Mouse (Mus musculus) CH12.LX (cell line): ENCODE results near the gene Sik3. TPM values are rescaled to one million over a fixed set of nuclear protein-coding genes. Genes with fewer than 3 reads are reported as not detected.

ENCODE experiments used
- DNase-seq: peaks from one replicate; pipeline ENCODE4 v3.0.0-alpha.2; 2013; ENCODE audit errors: extremely low read depth
- H3K27ac ChIP-seq: 2 replicates; pipeline ENCODE4 v1.5.1; 2012; ENCODE audit warnings: low read depth, mild to moderate bottlenecking, control low read depth, moderate library complexity; ENCODE audit not compliant: insufficient read depth
- H3K27me3 ChIP-seq: replicated peaks from 2 replicates; pipeline ENCODE3; 2012; ENCODE audit warnings: inconsistent platforms
- H3K36me3 ChIP-seq, 2 experiments: replicated peaks in 1 of 2; 2 replicates each; pipeline versions ENCODE3 to v1.6.1; 2012; ENCODE audit warnings: inconsistent platforms in 1 of 2, low read length in 1 of 2, mild to moderate bottlenecking in 1 of 2, mixed read lengths in 1 of 2, moderate library complexity in 1 of 2; ENCODE audit not compliant: control insufficient read depth in 1 of 2, insufficient read depth in 1 of 2
- H3K4me1 ChIP-seq, 2 experiments: 2 replicates each; pipeline ENCODE4 v1.6.1; 2012; ENCODE audit warnings: inconsistent platforms in 1 of 2, moderate library complexity in 1 of 2; ENCODE audit not compliant: insufficient read depth in 2 of 2, control insufficient read depth in 1 of 2
- H3K4me2 ChIP-seq: 2 replicates; pipeline ENCODE4 v1.6.1; 2012; ENCODE audit warnings: low read depth, mild to moderate bottlenecking, control low read depth; ENCODE audit not compliant: poor library complexity, insufficient read depth, severe bottlenecking
- H3K4me3 ChIP-seq, 3 experiments: fragments of 150-350 bp in 1 of 3; sonication (generic) in 1 of 3; replicated peaks in 1 of 3; 2 replicates each; pipeline versions ENCODE3 to v1.5.1; 2011 to 2012; ENCODE audit warnings: low read depth in 2 of 3, low read length in 2 of 3, mild to moderate bottlenecking in 2 of 3, moderate library complexity in 2 of 3, control low read depth in 1 of 3, improper control_type of control experiment in 1 of 3, inconsistent platforms in 1 of 3, mixed read lengths in 1 of 3; ENCODE audit not compliant: poor library complexity in 1 of 3
- H3K79me2 ChIP-seq: replicated peaks from 2 replicates; pipeline ENCODE4 v1.6.1; 2012; ENCODE audit warnings: mild to moderate bottlenecking, moderate library complexity; ENCODE audit not compliant: control insufficient read depth, poor library complexity, insufficient read depth, severe bottlenecking; ENCODE audit errors: extremely low read depth
- H3K9ac ChIP-seq: 2 replicates; pipeline ENCODE4 v1.6.1; 2012; ENCODE audit warnings: low read depth, mild to moderate bottlenecking, control low read depth, moderate library complexity; ENCODE audit not compliant: insufficient read depth
- H3K9me3 ChIP-seq: replicated peaks from 2 replicates; pipeline ENCODE3; 2012; ENCODE audit warnings: low read length, inconsistent platforms, mixed read lengths
- BHLHE40 ChIP-seq: IDR thresholded peaks from 2 replicates; pipeline ENCODE4 v1.6.1; 2011; ENCODE audit warnings: mild to moderate bottlenecking, low read depth, low read length, improper control_type of control experiment
- CHD2 ChIP-seq: IDR thresholded peaks from 2 replicates; pipeline ENCODE4 v1.6.1; 2011; ENCODE audit warnings: low read length, improper control_type of control experiment
- CTCF ChIP-seq, 2 experiments: IDR thresholded peaks in 1 of 2; conservative IDR thresholded peaks in 1 of 2; 2 replicates each; pipeline ENCODE4 v1.5.1; 2011 to 2012; ENCODE audit warnings: low read depth in 2 of 2, low read length in 2 of 2, improper control_type of control experiment in 1 of 2, inconsistent platforms in 1 of 2, mild to moderate bottlenecking in 1 of 2, moderate library complexity in 1 of 2
- EP300 ChIP-seq: IDR thresholded peaks from 2 replicates; pipeline ENCODE4 v1.6.1; 2011; ENCODE audit warnings: low read length, improper control_type of control experiment
- ETS1 ChIP-seq: conservative IDR thresholded peaks from 2 replicates; pipeline ENCODE4 v1.6.1; 2012; ENCODE audit warnings: low read depth, mild to moderate bottlenecking, inconsistent platforms, low read length, improper control_type of control experiment, moderate library complexity
- JUND ChIP-seq: conservative IDR thresholded peaks from 2 replicates; pipeline ENCODE4 v1.6.1; 2011; ENCODE audit warnings: low read depth, low read length, improper control_type of control experiment
- KAT2A ChIP-seq: IDR thresholded peaks from 2 replicates; pipeline ENCODE4 v1.6.1; 2012; ENCODE audit warnings: low read length, improper control_type of control experiment, inconsistent platforms; ENCODE audit not compliant: insufficient replicate concordance
- MAZ ChIP-seq: IDR thresholded peaks from 2 replicates; pipeline ENCODE4 v1.6.1; 2012; ENCODE audit warnings: low read depth, mild to moderate bottlenecking, inconsistent platforms, low read length, improper control_type of control experiment, moderate library complexity
- MEF2A ChIP-seq: IDR thresholded peaks from 2 replicates; pipeline ENCODE4 v1.6.1; 2014; ENCODE audit warnings: low read depth, mild to moderate bottlenecking, inconsistent platforms, low read length, improper control_type of control experiment, borderline replicate concordance
- MYC ChIP-seq: IDR thresholded peaks from 2 replicates; pipeline ENCODE4 v1.6.1; 2011; ENCODE audit warnings: low read depth, mild to moderate bottlenecking, improper control_type of control experiment, low read length
- NELFE ChIP-seq: IDR thresholded peaks from 2 replicates; pipeline ENCODE4 v1.6.1; 2011; ENCODE audit warnings: low read depth, low read length, improper control_type of control experiment
- POLR2A ChIP-seq: IDR thresholded peaks from 2 replicates; pipeline ENCODE4 v1.6.1; 2011; ENCODE audit warnings: low read depth, mild to moderate bottlenecking, improper control_type of control experiment, low read length
- RAD21 ChIP-seq: IDR thresholded peaks from 2 replicates; pipeline ENCODE4 v1.6.1; 2011; ENCODE audit warnings: low read depth, mild to moderate bottlenecking, low read length, improper control_type of control experiment, moderate library complexity
- SIN3A ChIP-seq: IDR thresholded peaks from 2 replicates; pipeline ENCODE4 v1.6.1; 2012; ENCODE audit warnings: low read length, improper control_type of control experiment, inconsistent platforms
- SMC3 ChIP-seq: IDR thresholded peaks from 2 replicates; pipeline ENCODE4 v1.6.1; 2011; ENCODE audit warnings: low read depth, low read length, improper control_type of control experiment
- UBTF ChIP-seq: IDR thresholded peaks from 2 replicates; pipeline ENCODE4 v1.6.1; 2012; ENCODE audit warnings: low read depth, mild to moderate bottlenecking, inconsistent platforms, low read length, improper control_type of control experiment, moderate library complexity
- USF1 ChIP-seq: IDR thresholded peaks from 2 replicates; pipeline ENCODE4 v1.6.1; 2014; ENCODE audit warnings: low read depth, mild to moderate bottlenecking, inconsistent platforms, low read length, improper control_type of control experiment
- ZNF384 ChIP-seq: IDR thresholded peaks from 2 replicates; pipeline ENCODE4 v1.6.1; 2012; ENCODE audit warnings: low read depth, low read length, improper control_type of control experiment, inconsistent platforms
- dilution Hi-C: fragments of 300-500 bp; cut with MboI; formaldehyde crosslinking; loops from 2 replicates; pipeline ENCODE4 v1.14.3; 2020; ENCODE audit warnings: low sequenced_read_pairs; ENCODE audit not compliant: extremely low pct_unique_long_range_greater_than_20kb, extremely low pct_ligation_motif_present
- in situ Hi-C: fragments of 300-500 bp; cut with MboI; formaldehyde crosslinking; loops from 3 replicates; pipeline ENCODE4 v1.14.3; 2019; ENCODE audit warnings: low sequenced_read_pairs, low pct_ligation_motif_present, low pct_unique_long_range_greater_than_20kb, mixed read lengths
- polyA plus RNA-seq: library from polyadenylated mRNA; unstranded; fragments of >175 nt; gene quantifications from 2 replicates; pipeline ENCODE4 v1.2.1, GENCODE M21; 2012; ENCODE audit warnings: low read depth; ENCODE audit not compliant: insufficient read length
- total RNA-seq, 2 experiments: library from RNA; depleted of rRNA; stranded (reverse); fragments of 300-350 nt in 1 of 2; fragments of >200 nt in 1 of 2; gene quantifications; 2 replicates each; pipeline ENCODE4 v1.2.3; 2012 to 2014

Sik3 gene
- total and polyA plus RNA-seq, 3 experiments, result 14.9 to 29.8 (median 21.4) TPM

- TF ChIP-seq ZNF384 (no peak), POLR2A (no peak), UBTF (no peak), SMC3 (no peak), NELFE (no peak), BHLHE40 (no peak), ETS1 (no peak), CHD2 (no peak), RAD21 (no peak), MAZ (no peak), USF1 (no peak), SIN3A (no peak), MEF2A (no peak), KAT2A (no peak), JUND (no peak)
- H3K27ac ChIP-seq, result no peak overlapping the region
- no peak for DNase-seq
- dilution Hi-C loops (no loop called here), in situ Hi-C loops (no loop called here)
- no peak overlapping the region for H3K4me2 ChIP-seq
- no peaks in the 10 kb centered on the region for H3K79me2 ChIP-seq
- no peaks in the 10 kb centered on the region for H3K9me3 ChIP-seq
- no peaks in the 10 kb centered on the region for H3K27me3 ChIP-seq
- H3K36me3 ChIP-seq, result peaks cover 49 to 88% of the 10 kb centered on the region in 2 experiments
- H3K9ac ChIP-seq, result no peak overlapping the region
- H3K4me1 ChIP-seq, result peaks cover 2 to 53% of the 10 kb centered on the region in 2 experiments; a peak in 3 of 4 replicates
- no peak overlapping the region for H3K4me3 ChIP-seq
Observed at GRCm38 (mm10) chr9:45963577-45963976, 49.0 kb upstream of the Sik3 start.

GRCm38 (mm10) chr9:45976884-45977283 is 35.7 kb upstream of the Sik3 start:
- H3K36me3 ChIP-seq, result peaks cover 34 to 82% of the 10 kb centered on the region in 2 experiments

More at GRCm38 (mm10) chr9:45976884-45977283, 35.7 kb upstream of the Sik3 start:
- Histone ChIP-seq H3K4me2 (no peak overlapping the region), H3K27me3 (no peaks in the 10 kb centered on the region), H3K9me3 (no peaks in the 10 kb centered on the region), H3K27ac (no peak overlapping the region), H3K4me1 (peaks cover 5 to 35% of the 10 kb centered on the region in 2 experiments; a peak in 3 of 4 replicates), H3K79me2 (peaks cover 61% of the 10 kb centered on the region), H3K4me3 (no peak overlapping the region), H3K9ac (no peak overlapping the region)
- in situ Hi-C loops (no loop called here), dilution Hi-C loops (no loop called here)
- TF ChIP-seq CTCF (conservative IDR thresholded peaks at IDR 0.05 in 1 of 2, IDR thresholded peaks at IDR 0.05 in 1 of 2; ENCODE audit: low read depth in 2 of 2, low read length in 2 of 2) (peak in 1 of 2 experiments; percentile 52; a peak in 2 of 4 replicates), MYC (peak; percentile 37; the same call in 1 of the 2 replicates), RAD21 (peak; percentile 37), EP300 (no peak), SMC3 (peak; percentile 28), NELFE (no peak)
- no peak for DNase-seq
